Mouse (Mus musculus) ES-Bruce4 (cell line): ENCODE data around the gene Plcxd2.

Experiments
- CTCF ChIP-seq: IDR thresholded peaks from one replicate; pipeline ENCODE4 v1.8.1; 2011; ENCODE audit warnings: low read depth, low read length
- EP300 ChIP-seq: IDR thresholded peaks from 2 replicates; pipeline ENCODE4 v1.6.1; 2011; ENCODE audit warnings: low read depth, low read length; ENCODE audit not compliant: insufficient read depth
- POLR2A ChIP-seq: IDR thresholded peaks from one replicate; pipeline ENCODE4 v1.8.1; 2011; ENCODE audit warnings: low read length; ENCODE audit not compliant: insufficient read depth

- TF ChIP-seq CTCF, result no peak
- TF ChIP-seq POLR2A, result no peak
- TF ChIP-seq EP300, result no peak
Observed at GRCm38 (mm10) chr16:45999374-46000191, 10.4 kb downstream of the Plcxd2 start.
